Mouse (Mus musculus) intestine, embryonic 15.5 days (tissue): ENCODE data around the gene Trib3. TPM values are rescaled to one million over a fixed set of nuclear protein-coding genes. Genes with fewer than 3 reads are reported as not detected.

ENCODE experiments used
- ATAC-seq: fragments of 200-750 bp; cut with Nextera tagmentation; 2 replicates; pipeline ENCODE4 v1.8.0; 2017; ENCODE audit warnings: moderate TSS enrichment, moderate library complexity
- H3K27ac ChIP-seq: fragments of 300-500 bp; sonication (generic); 2 replicates; pipeline ENCODE4 v1.5.1; 2015; ENCODE audit warnings: mild to moderate bottlenecking, inconsistent platforms
- H3K27me3 ChIP-seq: fragments of 300-500 bp; sonication (generic); replicated peaks from 2 replicates; pipeline ENCODE4 v1.6.1; 2015; ENCODE audit warnings: inconsistent platforms
- H3K36me3 ChIP-seq: fragments of 300-500 bp; sonication (generic); 2 replicates; pipeline ENCODE4 v1.6.1; 2015; ENCODE audit warnings: inconsistent platforms
- H3K4me1 ChIP-seq: fragments of 300-500 bp; sonication (generic); replicated peaks from 2 replicates; pipeline ENCODE4 v1.6.1; 2015; ENCODE audit warnings: inconsistent platforms
- H3K4me2 ChIP-seq: fragments of 300-500 bp; sonication (generic); replicated peaks from 2 replicates; pipeline ENCODE4 v1.6.1; 2015; ENCODE audit warnings: mild to moderate bottlenecking, inconsistent platforms
- H3K4me3 ChIP-seq: fragments of 300-500 bp; sonication (generic); replicated peaks from 2 replicates; pipeline ENCODE4 v1.5.1; 2015; ENCODE audit warnings: inconsistent platforms
- H3K9ac ChIP-seq: fragments of 300-500 bp; sonication (generic); 2 replicates; pipeline ENCODE4 v1.6.1; 2015; ENCODE audit warnings: inconsistent platforms
- H3K9me3 ChIP-seq: fragments of 300-500 bp; sonication (generic); 2 replicates; pipeline ENCODE4 v1.6.1; 2016; ENCODE audit warnings: inconsistent platforms
- WGBS: fragments of 180-500 bp; shearing (Covaris S2); methylation state at CpG from one replicate; pipeline ENCODE4 v1.1.7; 2015; 5-methylcytosine and 5-hydroxymethylcytosine counted together
- polyA plus RNA-seq: library from polyadenylated mRNA; unstranded; fragments of >200 nt; fragmentation: Nextera tagmentation; extraction: Ambion mirVana; gene quantifications from 2 replicates; pipeline ENCODE4 v1.2.1, GENCODE M21; 2015

Gene Trib3
- polyA plus RNA-seq, 1 experiment from 2014 or later = 4.9 TPM

- Histone ChIP-seq H3K27ac (no peak overlapping the region), H3K27me3 (no peaks in the 10 kb centered on the region), H3K4me3 (no peak overlapping the region), H3K9me3 (no peaks in the 10 kb centered on the region), H3K36me3 (peaks cover 33% of the 10 kb centered on the region), H3K9ac (no peak overlapping the region), H3K4me2 (no peak overlapping the region), H3K4me1 (peaks cover 6% of the 10 kb centered on the region)
- no peak for ATAC-seq
- 92% methylated on average over 13 of the region's 13 CpGs for WGBS
These were observed 17.7 kb downstream of the Trib3 start for GRCm38 (mm10) chr2:152326157-152326556.

- H3K27ac ChIP-seq = no peak overlapping the region
- H3K4me3 ChIP-seq = no peak overlapping the region
- H3K36me3 ChIP-seq = peaks cover 33% of the 10 kb centered on the region
- no peak overlapping the region for H3K9ac ChIP-seq
- H3K4me2 ChIP-seq = no peak overlapping the region
- WGBS = 83% methylated on average over 3 of the region's 3 CpGs
- ATAC-seq = no peak
- no peaks in the 10 kb centered on the region for H3K27me3 ChIP-seq
- no peaks in the 10 kb centered on the region for H3K9me3 ChIP-seq
- no peaks in the 10 kb centered on the region for H3K4me1 ChIP-seq
These were observed 19.0 kb downstream of the Trib3 start for GRCm38 (mm10) chr2:152324842-152325241.

GRCm38 (mm10) chr2:152323971-152324370 lies 19.9 kb downstream of the Trib3 start:
- ATAC-seq = no peak
- WGBS = 94% methylated on average over 14 of the region's 14 CpGs

GRCm38 (mm10) chr2:152322198-152322597 lies 21.6 kb downstream of the Trib3 start:
- H3K4me2 ChIP-seq = no peak overlapping the region
- no peak for ATAC-seq
- no peak overlapping the region for H3K27ac ChIP-seq
- 92% methylated on average over 6 of the region's 6 CpGs for WGBS
- peaks cover 42% of the 10 kb centered on the region for H3K36me3 ChIP-seq
- no peak overlapping the region for H3K9ac ChIP-seq
- H3K9me3 ChIP-seq = no peaks in the 10 kb centered on the region
- no peaks in the 10 kb centered on the region for H3K4me1 ChIP-seq
- H3K27me3 ChIP-seq = no peaks in the 10 kb centered on the region
- no peak overlapping the region for H3K4me3 ChIP-seq

More at GRCm38 (mm10) chr2:152323971-152324370, 19.9 kb downstream of the Trib3 start:
- Histone ChIP-seq H3K27ac (no peak overlapping the region), H3K4me2 (no peak overlapping the region), H3K4me1 (no peaks in the 10 kb centered on the region), H3K4me3 (no peak overlapping the region), H3K9me3 (no peaks in the 10 kb centered on the region), H3K9ac (no peak overlapping the region), H3K36me3 (peaks cover 35% of the 10 kb centered on the region), H3K27me3 (no peaks in the 10 kb centered on the region)

GRCm38 (mm10) chr2:152321558-152321957 lies 22.3 kb downstream of the Trib3 start:
- Histone ChIP-seq H3K27ac (no peak overlapping the region), H3K4me2 (no peak overlapping the region), H3K27me3 (no peaks in the 10 kb centered on the region), H3K4me3 (no peak overlapping the region), H3K4me1 (no peaks in the 10 kb centered on the region), H3K9me3 (no peaks in the 10 kb centered on the region), H3K36me3 (peaks cover 40% of the 10 kb centered on the region), H3K9ac (no peak overlapping the region)
- WGBS = 85% methylated on average over 5 of the region's 5 CpGs
- ATAC-seq = no peak; the same call in 1 of the 2 replicates

- Histone ChIP-seq H3K27me3 (no peaks in the 10 kb centered on the region), H3K9me3 (no peaks in the 10 kb centered on the region), H3K27ac (no peak overlapping the region), H3K4me2 (no peak overlapping the region), H3K36me3 (peaks cover 34% of the 10 kb centered on the region), H3K9ac (no peak overlapping the region), H3K4me1 (no peaks in the 10 kb centered on the region), H3K4me3 (no peak overlapping the region)
- no peak for ATAC-seq
- WGBS = 79% methylated on average over 6 of the region's 6 CpGs
These were observed 26.8 kb downstream of the Trib3 start for GRCm38 (mm10) chr2:152317054-152317453.

GRCm38 (mm10) chr2:152313926-152314325 lies 29.9 kb downstream of the Trib3 start:
- H3K27ac ChIP-seq = no peak overlapping the region
- H3K4me3 ChIP-seq = no peak overlapping the region
- H3K9me3 ChIP-seq = no peaks in the 10 kb centered on the region
- WGBS = 87% methylated on average over 6 of the region's 6 CpGs
- peaks cover 47% of the 10 kb centered on the region for H3K36me3 ChIP-seq
- H3K4me1 ChIP-seq = no peaks in the 10 kb centered on the region
- no peaks in the 10 kb centered on the region for H3K27me3 ChIP-seq
- H3K9ac ChIP-seq = no peak overlapping the region
- H3K4me2 ChIP-seq = no peak overlapping the region
- ATAC-seq = no peak

GRCm38 (mm10) chr2:152312996-152313395 lies 30.8 kb downstream of the Trib3 start:
- Histone ChIP-seq H3K36me3 (peaks cover 47% of the 10 kb centered on the region), H3K27ac (no peak overlapping the region), H3K4me1 (no peaks in the 10 kb centered on the region), H3K9ac (no peak overlapping the region), H3K4me3 (no peak overlapping the region), H3K27me3 (no peaks in the 10 kb centered on the region), H3K9me3 (no peaks in the 10 kb centered on the region), H3K4me2 (no peak overlapping the region)
- 73% methylated on average over 7 of the region's 7 CpGs for WGBS
- ATAC-seq = no peak

GRCm38 (mm10) chr2:152307186-152307585 lies 36.6 kb downstream of the Trib3 start:
- H3K9ac ChIP-seq = no peak overlapping the region
- no peak overlapping the region for H3K27ac ChIP-seq
- no peak overlapping the region for H3K4me3 ChIP-seq
- no peaks in the 10 kb centered on the region for H3K9me3 ChIP-seq
- H3K4me1 ChIP-seq = no peaks in the 10 kb centered on the region
- no peaks in the 10 kb centered on the region for H3K27me3 ChIP-seq
- ATAC-seq = no peak
- WGBS = 91% methylated on average over 3 of the region's 3 CpGs
- H3K36me3 ChIP-seq = peaks cover 58% of the 10 kb centered on the region
- no peak overlapping the region for H3K4me2 ChIP-seq

GRCm38 (mm10) chr2:152305480-152305879 lies 38.4 kb downstream of the Trib3 start:
- ATAC-seq = no peak
- no peak overlapping the region for H3K27ac ChIP-seq
- no peaks in the 10 kb centered on the region for H3K27me3 ChIP-seq
- no peaks in the 10 kb centered on the region for H3K4me1 ChIP-seq
- 84% methylated on average over 6 of the region's 6 CpGs for WGBS
- H3K4me2 ChIP-seq = no peak overlapping the region
- no peaks in the 10 kb centered on the region for H3K9me3 ChIP-seq
- H3K9ac ChIP-seq = no peak overlapping the region
- H3K36me3 ChIP-seq = peaks cover 42% of the 10 kb centered on the region
- no peak overlapping the region for H3K4me3 ChIP-seq

- ATAC-seq = no peak
- no peak overlapping the region for H3K27ac ChIP-seq
- H3K9ac ChIP-seq = no peak overlapping the region
- no peaks in the 10 kb centered on the region for H3K9me3 ChIP-seq
- no peak overlapping the region for H3K4me2 ChIP-seq
- peaks cover 34% of the 10 kb centered on the region for H3K36me3 ChIP-seq
- H3K4me3 ChIP-seq = no peak overlapping the region
- 50% methylated on average over 5 of the region's 5 CpGs for WGBS
- H3K4me1 ChIP-seq = no peaks in the 10 kb centered on the region
- no peaks in the 10 kb centered on the region for H3K27me3 ChIP-seq
These were observed 40.1 kb downstream of the Trib3 start for GRCm38 (mm10) chr2:152303781-152304180.

GRCm38 (mm10) chr2:152302862-152303261 lies 41.0 kb downstream of the Trib3 start:
- Histone ChIP-seq H3K4me1 (no peaks in the 10 kb centered on the region), H3K4me2 (no peak overlapping the region), H3K4me3 (no peak overlapping the region), H3K27ac (no peak overlapping the region), H3K27me3 (no peaks in the 10 kb centered on the region), H3K9me3 (no peaks in the 10 kb centered on the region), H3K36me3 (peaks cover 26% of the 10 kb centered on the region), H3K9ac (no peak overlapping the region)
- WGBS = 71% methylated on average over 2 of the region's 2 CpGs
- ATAC-seq = no peak

GRCm38 (mm10) chr2:152294541-152294940 lies 49.3 kb downstream of the Trib3 start:
- Histone ChIP-seq H3K27me3 (no peaks in the 10 kb centered on the region), H3K9ac (peak overlapping the region; percentile 96), H3K36me3 (0 out of 2 replicates have a peak, but pooled peaks cover 5% of the 10 kb centered on the region), H3K4me2 (peak overlapping the region; percentile 74), H3K4me1 (peaks cover 12% of the 10 kb centered on the region), H3K4me3 (peak overlapping the region; percentile 93), H3K27ac (no peak overlapping the region), H3K9me3 (no peaks in the 10 kb centered on the region)
- no peak for ATAC-seq
- 35% methylated on average over 5 of the region's 5 CpGs for WGBS
